Mouse (Mus musculus) cerebellum, adult 8-10 months (tissue): ENCODE results near the gene Calhm3.

Experiments used
- DNase-seq: peaks from one replicate; pipeline ENCODE4 v3.0.0; 2022

Gene Calhm3

GRCm38 (mm10) chr19:47157664-47158063 is at the start of gene Calhm3:
Gene Calhm3 (minus strand): TSS chr19:47157764.
- DNase-seq = no peak

DNA sequence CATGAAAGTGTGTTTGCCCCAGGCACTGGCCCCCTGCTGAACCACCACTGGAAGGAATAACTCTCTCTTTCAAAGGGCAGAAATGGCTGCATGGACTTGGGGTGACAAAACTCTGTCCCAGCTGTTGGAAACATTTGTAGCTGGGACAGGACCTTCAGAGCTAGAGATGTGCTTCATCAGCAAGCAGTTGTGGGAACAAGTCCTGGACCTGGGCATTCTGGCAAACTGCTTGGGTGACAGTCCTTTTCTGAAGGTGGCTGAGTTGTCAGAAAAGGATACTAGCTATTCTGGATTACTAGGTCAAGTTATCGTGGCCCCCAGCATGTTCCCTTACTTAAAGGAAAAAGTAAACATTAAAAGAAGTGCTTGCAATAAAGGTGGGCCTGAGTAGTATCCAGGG is 48.6 kb upstream of the Calhm3 start:
- no peak for DNase-seq

GRCm38 (mm10) chr19:47204653-47205052 is 47.1 kb upstream of the Calhm3 start:
- DNase-seq = no peak

DNA sequence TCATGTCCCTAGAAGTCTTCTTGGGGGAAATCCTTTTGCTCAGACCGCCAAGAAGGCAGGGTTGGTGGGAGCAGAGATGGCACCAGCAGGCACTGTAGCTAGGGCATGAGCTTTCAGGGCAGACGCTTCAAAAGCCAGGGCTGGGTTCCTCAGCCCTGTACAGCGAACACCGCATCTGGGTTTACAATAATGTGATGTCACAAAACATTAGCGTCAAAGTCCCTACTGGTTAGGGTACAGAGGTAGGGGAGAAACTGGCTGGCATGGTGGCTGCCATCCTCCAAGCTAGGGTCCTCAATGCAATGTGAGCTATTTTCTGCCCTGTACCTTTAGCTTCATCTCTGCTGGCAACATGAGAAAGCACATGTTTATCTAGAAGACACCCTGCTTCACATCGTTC is 45.5 kb upstream of the Calhm3 start:
- DNase-seq = no peak

DNA sequence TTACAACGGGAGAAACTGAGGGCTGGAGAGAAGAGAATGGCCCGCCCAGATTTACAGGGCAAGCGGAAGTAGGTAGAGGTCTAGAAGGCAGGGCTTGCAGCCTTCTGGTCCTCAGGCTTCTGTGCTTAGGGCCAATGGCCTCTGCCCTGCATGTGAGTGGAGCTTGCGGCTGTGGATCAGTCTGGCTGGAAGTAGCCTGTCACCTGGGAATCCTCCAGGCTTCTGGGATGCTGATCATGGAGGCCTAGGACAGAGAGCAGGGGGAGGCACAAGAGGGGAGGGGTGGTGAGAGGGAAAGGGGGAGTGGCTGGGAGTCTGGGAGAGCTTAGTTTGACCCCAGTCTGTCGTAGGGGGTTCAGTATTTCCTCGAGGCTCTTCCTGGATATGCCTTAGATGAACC is 44.9 kb upstream of the Calhm3 start:
- no peak for DNase-seq

GRCm38 (mm10) chr19:47201972-47202371 is 44.4 kb upstream of the Calhm3 start:
- DNase-seq = no peak

GRCm38 (mm10) chr19:47198671-47199350 is 41.2 kb upstream of the Calhm3 start:
- DNase-seq = no peak

DNA sequence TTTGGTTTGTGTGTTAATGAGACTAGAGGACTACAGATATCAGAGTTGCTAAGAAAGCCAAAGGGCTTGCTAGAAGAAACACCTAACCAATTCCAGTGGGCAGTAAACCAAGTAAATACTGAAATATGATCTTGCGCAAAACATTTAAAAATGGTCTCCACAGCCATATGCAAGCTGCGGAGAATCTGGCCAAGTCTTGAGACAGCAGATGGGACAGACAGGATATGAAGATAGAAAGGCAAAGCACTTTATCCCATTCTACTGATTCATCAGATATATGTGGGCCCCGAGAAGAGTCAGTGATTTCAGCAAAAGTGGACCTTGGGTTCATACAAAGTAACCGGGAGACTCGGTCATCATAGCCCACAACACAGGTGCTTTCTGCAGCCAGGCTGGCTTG is 34.6 kb upstream of the Calhm3 start:
- no peak for DNase-seq

- DNase-seq = no peak
Measured at GRCm38 (mm10) chr19:47188515-47189128, 31.1 kb upstream of the Calhm3 start.

- peak; percentile 48 for DNase-seq
Measured at GRCm38 (mm10) chr19:47186514-47187275, 29.1 kb upstream of the Calhm3 start.

- DNase-seq = peak; percentile 11
Measured at GRCm38 (mm10) chr19:47184736-47185135, 27.2 kb upstream of the Calhm3 start.

GRCm38 (mm10) chr19:47184221-47184620 is 26.7 kb upstream of the Calhm3 start:
- DNase-seq = peak; percentile 16

DNA sequence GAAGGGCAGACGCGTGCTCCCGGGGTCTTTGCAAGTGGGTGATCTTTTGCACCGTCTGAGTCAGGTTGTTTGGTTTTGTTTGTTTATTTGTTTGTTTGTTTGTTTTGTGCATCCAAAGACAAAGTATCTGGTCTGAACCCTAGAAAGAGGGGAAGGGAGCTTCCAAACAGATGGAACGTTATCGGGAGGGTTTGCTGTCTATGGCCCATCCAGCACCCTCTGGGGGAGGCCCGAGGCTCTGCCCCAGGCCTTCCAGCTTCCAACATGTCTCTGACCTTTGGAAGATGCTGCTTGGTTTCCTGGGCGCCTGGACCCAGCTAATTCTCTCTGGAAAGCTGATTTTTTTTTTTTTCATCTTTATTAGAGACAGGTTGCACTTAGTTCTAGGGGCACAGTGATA is 22.4 kb upstream of the Calhm3 start:
- DNase-seq = peak; percentile 39

- peak; percentile 70 for DNase-seq
Measured at GRCm38 (mm10) chr19:47179272-47179809, 21.8 kb upstream of the Calhm3 start.

DNA sequence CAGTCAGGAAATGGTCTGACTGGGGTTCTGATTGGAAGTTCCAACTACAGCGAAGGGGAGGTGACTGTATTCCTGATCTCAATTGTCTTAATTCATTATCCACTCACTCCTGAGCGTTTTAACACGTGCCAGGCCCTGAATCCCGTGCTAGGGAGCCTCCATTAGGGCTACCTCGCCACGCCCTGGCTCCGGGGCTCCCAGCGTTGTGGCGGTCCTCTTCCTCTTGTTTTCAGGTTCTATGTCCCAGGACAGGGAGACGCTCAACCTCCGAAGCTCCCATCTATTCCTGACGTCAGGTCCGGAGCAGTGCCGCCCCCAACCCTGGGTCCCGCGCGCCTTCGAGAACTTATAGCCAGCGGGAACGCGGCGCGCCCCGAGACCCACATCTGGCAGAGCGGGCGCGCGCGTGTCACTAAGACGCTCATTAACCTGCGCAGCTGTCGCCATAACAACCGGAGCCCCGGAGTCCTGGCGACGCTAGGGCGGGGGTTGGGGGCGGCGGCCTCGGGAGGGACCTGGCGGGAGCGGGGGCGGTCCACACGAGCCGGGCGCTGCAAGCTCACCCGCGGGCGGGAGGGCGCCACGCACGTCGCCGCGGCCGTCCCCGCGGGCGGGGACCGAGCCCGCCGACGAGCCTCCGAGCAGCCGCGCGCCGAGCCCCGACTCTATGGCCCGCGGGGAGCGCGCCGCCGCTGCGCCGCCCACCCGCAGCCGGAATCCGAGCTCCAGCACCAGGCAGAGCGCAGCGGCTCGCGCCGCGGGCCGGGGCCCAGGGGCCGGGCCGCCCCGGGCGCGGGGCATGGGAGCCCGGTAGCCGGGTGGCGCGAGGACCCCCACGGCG is 21.1 kb upstream of the Calhm3 start, which contains the start of gene Neurl1a:
TSS of gene Neurl1a (plus strand) at position 390 of the 841 bp plus-strand sequence.
- peak; percentile 73 for DNase-seq

- DNase-seq = peak; percentile 70
Measured at GRCm38 (mm10) chr19:47178001-47178400, 20.4 kb upstream of the Calhm3 start.

GRCm38 (mm10) chr19:47176916-47177505 is 19.4 kb upstream of the Calhm3 start:
- no peak for DNase-seq

DNA sequence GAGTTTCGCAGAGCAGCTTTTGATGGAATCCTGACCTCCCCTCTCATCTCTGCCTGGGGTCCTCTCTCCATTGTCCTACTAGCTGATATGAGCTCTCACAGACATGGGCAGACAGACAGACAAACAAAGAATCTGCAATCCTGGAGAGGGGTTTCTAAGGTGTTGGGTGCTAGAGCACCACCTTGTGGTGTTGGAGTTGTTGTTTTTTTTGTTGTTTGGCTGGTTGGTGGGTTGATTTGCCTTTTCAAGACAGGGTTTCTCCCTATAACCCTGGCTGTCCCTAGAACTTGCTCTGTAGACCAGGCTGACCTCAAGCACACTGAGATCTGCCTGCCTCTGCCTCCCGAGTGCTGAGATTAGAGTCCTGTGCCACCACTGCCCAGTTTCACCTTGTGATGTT is 17.9 kb upstream of the Calhm3 start:
- no peak for DNase-seq

DNA sequence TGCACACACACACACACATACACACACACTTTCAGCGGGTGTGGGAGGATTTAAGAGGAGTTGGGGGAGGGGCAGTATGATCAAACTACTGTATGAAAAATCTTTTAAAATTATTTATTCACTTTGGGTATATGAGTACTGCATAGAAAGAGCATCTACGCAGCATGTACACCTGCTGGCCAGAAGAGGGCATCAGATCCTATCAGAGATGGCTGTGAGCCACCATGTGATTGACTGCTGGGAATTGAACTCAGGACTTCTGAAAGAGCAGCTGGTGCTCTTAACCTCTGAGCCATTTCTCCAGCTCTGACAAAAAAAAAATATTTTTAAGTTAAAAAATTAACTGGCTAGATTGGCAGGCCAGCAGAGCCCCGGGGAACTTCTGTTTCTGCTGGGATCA is 17.0 kb upstream of the Calhm3 start:
- DNase-seq = peak; percentile 47

GRCm38 (mm10) chr19:47168793-47169412 is 11.3 kb upstream of the Calhm3 start:
- peak; percentile 83 for DNase-seq

DNA sequence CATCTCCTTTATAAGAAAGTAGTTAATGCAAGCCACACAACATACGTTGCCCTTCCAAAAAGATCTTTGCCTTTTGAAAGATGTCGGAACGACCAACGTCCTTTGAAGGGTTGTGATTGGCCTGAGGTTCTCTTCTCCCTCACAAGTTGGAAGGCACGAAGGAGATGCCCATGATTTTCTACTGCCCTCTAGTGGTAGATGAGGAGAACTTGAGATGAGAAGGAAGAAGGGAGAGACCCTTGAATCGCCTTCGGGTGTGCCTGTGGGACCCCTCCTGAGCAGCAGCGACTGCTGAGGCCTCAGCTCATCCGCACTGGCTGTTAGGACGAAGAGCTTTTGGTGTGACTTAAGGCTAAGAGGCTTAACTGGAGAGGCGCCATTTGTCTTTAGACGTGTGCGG is 10.7 kb upstream of the Calhm3 start:
- DNase-seq = peak; percentile 28
